Mouse (Mus musculus) spleen, adult 2 months (tissue): Measurements from ENCODE around the gene Il10.

ENCODE experiments used
- CTCF ChIP-seq: fragments of 200-500 bp; IDR thresholded peaks from 2 replicates; pipeline ENCODE4 v1.5.1; 2011; ENCODE audit warnings: mild to moderate bottlenecking, inconsistent platforms; ENCODE audit not compliant: insufficient read depth, insufficient read length, insufficient replicate concordance; ENCODE audit errors: extremely low read depth
- POLR2A ChIP-seq: fragments of 200-500 bp; IDR thresholded peaks from 2 replicates; pipeline ENCODE4 v1.6.1; 2011; ENCODE audit warnings: low read depth, low read length, inconsistent platforms

GRCm38 (mm10) chr1:131068011-131068727 is 48.5 kb downstream of the Il10 start:
- TF ChIP-seq CTCF = no peak
- TF ChIP-seq POLR2A = no peak
